Mouse (Mus musculus): ENCODE measurements around the gene Hist2h3c2.
"Not testable (repeated sequence)": the region's sequence is repeated elsewhere in the genome, so short reads cannot be mapped to it uniquely, and the experiment has no call there.

Hist2h3c2 gene

DNA sequence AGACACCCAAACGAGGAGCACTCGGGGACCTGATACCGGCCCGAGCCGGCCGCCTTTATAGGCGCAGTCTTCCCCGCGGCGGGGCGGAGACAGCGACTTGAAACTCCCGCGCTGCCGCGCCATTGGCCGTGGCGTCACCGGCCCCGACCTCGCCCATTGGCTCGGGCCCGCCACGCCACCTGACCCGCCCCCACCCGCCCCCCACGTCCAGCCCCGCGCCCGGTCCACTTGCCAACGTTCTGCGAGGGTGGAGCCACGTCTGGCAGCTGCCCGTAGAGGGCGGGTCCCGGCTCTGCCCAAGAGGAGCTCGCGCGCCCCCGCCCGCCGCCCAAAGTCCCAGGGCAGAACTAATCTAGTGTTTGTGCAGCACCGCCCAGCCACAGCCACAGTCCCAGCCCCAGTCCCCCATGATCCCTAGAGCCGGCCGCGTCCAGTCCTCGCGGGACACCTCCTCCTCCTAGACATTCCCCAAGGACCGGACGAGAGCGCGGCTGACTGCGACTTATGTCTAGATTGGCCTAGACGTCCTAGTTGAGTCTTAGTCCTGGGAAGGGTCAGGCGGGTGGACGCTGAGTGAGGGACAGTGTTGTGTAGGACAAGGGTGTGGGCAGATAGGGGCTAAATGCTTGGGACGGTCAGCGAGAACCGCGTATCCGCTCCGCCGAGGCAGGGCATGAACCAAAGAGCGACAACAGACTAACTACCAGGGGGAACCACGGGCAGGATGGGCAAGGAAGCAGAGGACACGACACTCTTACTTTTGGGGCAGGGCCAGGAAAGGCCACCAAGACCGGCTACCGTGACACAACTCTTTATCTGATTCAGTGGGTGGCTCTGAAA lies at the start of gene Hist2h3c2:
Gene Hist2h3c2 (minus strand): TSS at position 174 of the 840 bp plus-strand sequence.
- DNase-seq (ENCODE audit: low spot score): not testable (repeated sequence)

DNA sequence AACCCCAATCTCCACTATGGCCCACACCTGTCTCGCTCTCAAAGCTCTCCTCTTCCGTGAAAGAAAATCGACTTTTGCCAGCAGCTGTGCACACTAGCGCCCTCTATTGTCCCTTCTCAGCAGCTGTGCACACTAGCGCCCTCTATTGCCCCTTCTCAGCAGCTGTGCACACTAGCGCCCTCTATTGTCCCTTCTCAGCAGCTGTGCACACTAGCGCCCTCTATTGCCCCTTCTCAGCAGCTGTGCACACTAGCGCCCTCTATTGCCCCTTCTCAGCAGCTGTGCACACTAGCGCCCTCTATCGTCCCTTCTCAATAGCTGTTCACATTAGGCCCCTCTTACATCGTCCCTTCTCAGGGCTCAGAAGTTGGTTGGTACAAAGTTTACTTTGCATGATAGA lies 48.4 kb upstream of the Hist2h3c2 start:
- not testable (repeated sequence) for DNase-seq (ENCODE audit: low spot score)

GRCm38 (mm10) chr3:96284457-96284856 lies 45.5 kb upstream of the Hist2h3c2 start:
- DNase-seq (ENCODE audit: low spot score): no peak

- no peak for DNase-seq (ENCODE audit: low spot score)
These were observed 41.7 kb upstream of the Hist2h3c2 start for GRCm38 (mm10) chr3:96280660-96281059.

DNA sequence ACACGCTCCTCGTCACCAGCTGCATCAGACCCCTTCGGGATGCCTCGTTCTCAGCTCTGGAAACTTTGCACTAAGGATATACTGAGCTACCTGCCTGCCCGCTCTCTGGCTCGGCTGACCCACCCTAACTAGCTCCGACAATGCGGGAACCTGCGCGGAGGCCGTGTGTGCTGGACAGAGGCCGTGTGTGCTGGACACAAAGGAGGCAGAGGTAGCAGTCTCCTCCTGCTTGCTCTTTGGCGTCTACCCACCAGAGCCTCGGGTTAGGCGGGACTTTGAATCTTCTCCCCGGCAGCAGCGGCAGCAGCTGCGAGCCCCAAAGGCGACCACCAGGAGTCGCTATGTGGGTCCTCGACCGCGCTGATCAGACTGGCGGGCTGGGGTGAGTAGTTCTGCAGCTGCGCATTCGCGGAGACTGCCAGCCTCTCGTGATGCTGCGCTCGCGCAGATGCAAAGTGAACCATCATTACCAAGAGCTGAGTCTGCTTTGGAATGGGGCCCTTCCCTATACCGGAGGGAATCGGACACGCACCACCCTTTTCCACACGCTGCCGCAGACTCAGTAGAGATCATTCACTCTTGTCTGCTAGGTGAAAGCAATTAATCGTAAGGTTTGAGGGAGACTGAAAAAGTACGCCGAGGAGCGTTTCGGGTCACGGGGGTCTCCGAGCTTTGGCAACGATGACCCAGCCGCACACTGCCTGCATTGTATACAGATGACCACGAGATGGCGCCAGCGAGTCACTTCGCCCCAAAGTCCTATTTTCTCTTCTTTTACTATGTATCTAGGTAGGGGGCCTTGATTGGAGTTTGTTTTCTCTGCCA lies 39.1 kb upstream of the Hist2h3c2 start:
- DNase-seq (ENCODE audit: low spot score): peak; percentile 85

DNA sequence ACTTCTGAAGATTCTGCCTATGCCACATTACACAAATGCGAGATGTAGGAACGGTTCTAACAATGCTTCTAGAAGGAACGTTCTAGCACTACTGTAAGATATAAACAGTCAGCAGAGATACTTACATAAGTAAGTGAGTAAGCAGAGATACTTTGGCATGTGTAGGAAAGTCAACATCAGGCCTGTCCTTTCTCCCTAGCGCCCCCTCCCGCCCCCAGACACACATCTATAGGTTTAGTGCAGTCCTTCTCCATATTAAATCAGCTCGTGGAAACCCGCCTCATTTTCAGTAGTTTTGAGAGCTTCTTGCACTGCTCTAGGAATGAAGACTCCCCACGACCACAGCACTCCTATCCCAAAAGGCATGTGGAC lies 38.5 kb upstream of the Hist2h3c2 start:
- DNase-seq (ENCODE audit: low spot score): peak; percentile 30

GRCm38 (mm10) chr3:96273591-96274465 lies 34.9 kb upstream of the Hist2h3c2 start:
- DNase-seq (ENCODE audit: low spot score): no peak

GRCm38 (mm10) chr3:96269511-96270474 lies 30.9 kb upstream of the Hist2h3c2 start, which contains the start of gene Hist2h2bb:
TSS of gene Hist2h2bb (plus strand) at chr3:96269752.
- DNase-seq (ENCODE audit: low spot score): peak; percentile 63

DNA sequence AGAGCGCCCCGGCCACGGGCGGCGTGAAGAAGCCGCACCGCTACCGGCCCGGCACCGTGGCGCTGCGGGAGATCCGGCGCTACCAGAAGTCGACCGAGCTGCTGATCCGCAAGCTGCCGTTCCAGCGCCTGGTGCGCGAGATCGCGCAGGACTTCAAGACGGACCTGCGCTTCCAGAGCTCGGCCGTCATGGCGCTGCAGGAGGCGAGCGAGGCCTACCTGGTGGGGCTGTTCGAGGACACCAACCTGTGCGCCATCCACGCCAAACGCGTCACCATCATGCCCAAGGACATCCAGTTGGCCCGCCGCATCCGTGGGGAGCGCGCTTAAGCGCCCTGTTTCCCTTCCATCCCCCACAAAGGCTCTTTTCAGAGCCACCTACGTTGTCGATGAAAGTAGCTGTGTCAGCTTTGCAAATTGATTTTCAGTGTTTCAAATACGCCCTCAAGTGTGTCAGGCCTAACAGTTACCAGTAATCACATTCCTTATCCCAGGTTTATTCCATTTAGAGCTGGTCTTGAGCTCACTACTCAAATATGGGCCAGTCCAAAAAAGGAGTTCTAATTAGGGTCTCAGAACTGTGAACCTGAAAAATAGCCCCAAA lies 29.9 kb upstream of the Hist2h3c2 start:
- DNase-seq (ENCODE audit: low spot score): not testable (repeated sequence)

DNA sequence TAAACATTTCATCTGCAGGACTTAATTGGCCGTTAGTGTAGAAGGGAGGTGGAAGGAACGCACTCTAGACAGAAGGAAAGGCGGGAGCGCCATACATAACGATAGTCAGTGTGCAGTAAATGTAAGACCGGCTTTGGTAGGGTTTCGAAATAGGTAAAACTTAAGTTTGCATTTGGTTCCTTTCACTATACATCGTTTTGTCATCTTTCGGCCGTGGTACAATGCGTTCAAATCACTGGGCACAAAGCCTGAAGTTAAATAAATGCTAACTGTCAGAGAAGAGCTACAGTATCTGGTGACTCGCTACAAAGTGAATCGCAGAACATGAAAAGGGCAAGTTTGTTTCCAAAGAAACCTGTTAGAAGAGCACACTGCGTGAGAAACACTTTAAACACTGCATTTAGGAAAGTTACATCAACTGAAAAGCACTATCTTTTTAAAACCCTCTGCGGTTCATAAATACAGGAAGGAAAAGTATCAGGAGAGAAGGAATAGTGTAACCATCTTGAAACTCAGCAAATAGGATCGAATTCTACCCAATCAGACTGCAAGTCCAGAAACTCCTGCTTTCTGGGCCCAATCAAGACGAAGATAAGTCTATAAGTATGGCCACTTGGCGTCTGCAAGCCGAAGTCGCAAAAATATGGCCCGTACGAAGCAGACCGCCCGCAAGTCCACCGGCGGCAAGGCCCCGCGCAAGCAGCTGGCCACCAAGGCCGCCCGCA lies 29.3 kb upstream of the Hist2h3c2 start, which contains the start of gene Hist2h3b:
Gene Hist2h3b (plus strand): TSS at position 604 of the 725 bp plus-strand sequence.
- peak; percentile 67 for DNase-seq (ENCODE audit: low spot score)

DNA sequence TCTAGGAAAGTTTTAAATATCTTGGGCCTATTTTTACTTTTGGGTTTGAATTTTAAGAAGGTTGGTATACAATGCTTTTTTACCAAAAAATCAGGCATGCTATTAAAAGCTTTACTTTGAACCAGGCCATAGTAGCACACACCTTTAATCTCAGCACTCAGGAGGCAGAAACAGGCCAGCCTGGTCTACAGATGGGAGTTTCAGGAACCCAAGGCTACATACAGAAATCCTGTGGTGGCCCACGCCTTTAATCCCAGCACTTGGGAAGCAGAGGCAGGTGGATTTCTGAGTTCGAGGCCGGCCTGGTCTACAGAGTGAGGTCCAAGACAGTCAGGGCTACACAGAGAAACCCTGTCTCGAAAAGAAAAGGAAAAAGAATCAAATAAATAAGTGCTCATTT lies 28.6 kb upstream of the Hist2h3c2 start:
- DNase-seq (ENCODE audit: low spot score): no peak

DNA sequence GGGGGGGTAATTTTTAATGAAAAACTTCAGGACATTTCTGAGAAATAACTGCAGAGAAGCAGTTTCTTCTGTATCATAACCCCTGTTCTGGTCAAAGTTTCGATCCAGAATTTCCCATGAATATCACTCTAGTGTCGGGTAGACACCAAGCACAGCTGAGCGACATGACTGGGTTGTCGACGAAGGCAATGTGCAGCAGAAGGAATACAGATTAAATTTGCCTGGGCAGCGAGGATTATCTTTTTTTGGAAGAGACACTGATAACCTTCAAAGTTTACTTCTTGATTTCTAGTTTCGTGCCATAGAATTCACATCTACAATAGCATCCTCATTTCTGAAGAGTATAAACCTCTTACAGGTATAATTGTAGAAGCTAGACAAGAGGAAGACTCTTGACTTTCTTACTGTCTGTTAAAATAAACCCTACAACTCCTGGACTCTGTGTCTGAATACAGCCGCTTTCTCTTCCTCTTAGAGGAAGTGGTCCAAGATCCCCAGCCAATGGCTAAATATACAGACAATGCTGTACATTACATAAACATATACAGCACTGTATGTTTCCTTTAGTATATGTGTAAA lies 27.3 kb upstream of the Hist2h3c2 start:
- no peak for DNase-seq (ENCODE audit: low spot score)

DNA sequence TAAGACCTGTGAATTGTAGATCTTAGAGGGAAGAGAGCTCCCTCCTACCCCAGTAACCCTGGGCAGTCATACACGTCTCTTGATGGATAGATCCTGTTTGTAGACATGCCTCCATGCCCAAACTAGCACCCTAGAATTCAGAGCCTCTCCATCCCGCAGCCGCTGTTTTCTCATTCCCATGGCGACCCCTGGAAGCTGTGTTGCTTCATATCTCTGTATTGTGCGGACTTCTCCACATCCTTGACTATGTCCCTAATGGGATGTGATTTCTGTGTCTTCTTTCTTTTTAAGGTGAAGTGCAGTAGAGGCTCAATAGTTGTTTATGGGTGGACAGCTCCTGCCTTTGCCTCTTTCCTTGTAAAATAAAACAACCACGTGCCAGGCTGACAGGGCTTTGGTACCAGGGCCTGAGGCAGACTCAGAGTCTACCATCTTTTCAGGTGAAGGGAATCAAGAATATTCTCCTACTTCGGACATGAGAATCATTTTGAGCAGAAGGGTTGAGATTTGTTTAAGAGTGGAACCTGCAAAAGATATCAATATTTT lies 25.6 kb upstream of the Hist2h3c2 start:
- DNase-seq (ENCODE audit: low spot score): no peak

DNA sequence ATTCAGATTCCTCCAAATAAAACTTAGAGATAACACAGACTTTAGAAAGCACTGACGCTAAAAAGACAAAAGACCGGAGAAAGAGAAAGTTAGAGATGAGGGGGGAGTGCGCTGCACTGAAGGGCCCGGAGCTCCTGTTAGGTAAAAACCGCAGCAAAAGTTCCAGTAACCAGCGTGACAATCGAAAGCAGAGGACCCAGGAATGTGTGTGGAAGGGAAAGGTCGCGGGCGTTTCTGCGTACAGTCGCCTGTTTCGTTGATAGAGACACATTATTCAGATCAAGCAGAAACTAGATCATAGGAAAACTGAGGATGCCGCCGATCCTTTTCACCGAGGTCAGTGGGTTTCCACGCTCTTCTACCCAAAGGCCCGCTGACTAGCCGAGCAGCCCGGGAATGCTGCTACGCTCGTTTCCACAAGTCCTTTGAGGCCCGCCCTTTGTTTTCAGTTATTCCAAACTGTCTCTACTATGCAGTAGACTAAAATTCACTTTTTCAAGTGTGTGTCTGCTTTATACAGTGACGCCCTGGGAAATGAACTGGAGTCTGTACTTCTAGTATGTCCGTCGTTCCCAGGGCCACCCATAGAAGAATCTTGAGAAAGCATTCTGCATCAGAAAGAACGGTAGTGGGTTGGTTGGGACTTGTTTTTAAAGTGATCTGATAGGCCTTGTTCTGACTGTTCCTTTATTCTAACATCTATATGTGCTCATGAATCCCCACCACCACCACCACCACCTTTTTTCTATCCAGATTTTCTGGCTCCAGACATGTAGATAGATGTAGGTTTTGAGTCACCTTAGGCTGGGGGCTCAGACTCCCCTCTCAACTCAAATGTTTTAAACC lies 24.9 kb upstream of the Hist2h3c2 start:
- DNase-seq (ENCODE audit: low spot score): peak; percentile 44

DNA sequence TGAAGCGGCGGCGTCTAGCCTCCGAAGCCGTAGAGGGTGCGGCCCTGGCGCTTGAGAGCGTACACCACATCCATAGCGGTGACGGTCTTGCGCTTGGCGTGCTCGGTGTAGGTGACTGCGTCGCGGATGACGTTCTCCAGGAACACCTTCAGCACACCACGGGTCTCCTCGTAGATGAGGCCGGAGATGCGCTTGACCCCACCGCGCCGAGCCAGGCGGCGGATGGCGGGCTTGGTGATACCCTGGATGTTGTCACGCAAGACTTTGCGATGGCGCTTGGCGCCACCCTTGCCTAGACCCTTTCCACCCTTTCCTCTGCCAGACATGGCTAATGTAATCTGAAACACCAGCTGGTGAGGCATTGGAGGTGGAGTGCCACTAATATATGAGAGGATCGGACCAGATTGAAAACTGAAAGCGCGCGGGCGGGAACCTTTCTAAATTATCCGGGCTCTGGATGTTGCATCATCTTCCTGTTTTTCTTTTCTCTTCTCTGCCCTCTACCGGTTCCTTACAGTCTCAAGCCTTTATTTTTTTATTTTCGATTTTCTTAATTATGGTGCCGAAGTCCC lies 24.1 kb upstream of the Hist2h3c2 start, which contains the start of gene Hist2h4:
Gene Hist2h4 (minus strand): TSS at position 333 of the 572 bp plus-strand sequence.
- DNase-seq (ENCODE audit: low spot score): peak; percentile 94

DNA sequence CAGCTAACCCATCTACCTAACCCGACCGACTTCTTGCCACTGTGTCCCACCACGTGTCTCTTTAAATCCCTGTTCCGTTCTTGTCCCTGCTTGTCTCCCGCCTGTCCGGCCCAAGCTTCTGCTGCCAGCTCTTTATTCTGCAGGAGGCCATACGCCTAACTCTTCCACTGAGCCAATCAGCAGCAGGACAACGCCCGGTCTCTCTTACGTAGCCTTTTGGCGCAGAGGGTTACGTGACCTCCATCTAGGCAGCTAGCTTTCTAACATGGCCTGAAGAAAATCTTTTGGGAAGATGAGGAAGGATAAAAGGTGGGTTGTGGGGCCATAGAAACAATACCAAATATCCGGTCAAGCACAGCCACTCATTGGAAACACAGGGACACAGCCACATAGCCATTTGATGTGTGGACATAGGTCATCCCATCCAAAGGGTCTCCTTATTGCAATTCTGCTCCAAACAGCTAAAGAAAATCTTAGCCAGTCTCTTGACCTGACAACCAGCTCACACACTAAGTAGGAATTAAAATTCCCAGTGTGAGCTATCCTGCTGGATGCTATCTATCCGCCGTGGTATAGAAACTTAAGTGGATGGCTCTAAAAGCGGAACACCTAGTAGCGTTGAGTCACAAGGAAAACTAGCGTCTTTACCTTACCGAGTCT lies 23.4 kb upstream of the Hist2h3c2 start:
- DNase-seq (ENCODE audit: low spot score): peak; percentile 68

DNA sequence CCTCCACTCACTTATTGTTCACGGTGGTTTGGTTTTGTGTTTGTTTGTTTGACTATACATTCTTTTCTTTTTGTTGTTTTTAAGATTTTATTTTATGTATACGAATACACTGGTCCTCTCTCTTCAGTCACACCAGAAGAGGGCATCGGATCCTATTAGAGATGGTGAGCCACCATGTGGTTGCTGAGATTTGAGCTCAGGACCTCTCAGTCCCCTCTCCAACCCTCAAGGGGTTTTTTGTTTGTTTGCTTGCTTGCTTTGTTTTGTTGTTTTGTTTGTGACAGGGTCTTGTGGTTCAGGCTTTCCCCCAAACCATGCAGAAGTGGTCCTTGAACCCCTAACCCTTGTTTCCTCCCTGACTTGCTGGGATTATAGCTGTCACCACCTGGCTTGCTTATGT lies 22.7 kb upstream of the Hist2h3c2 start:
- DNase-seq (ENCODE audit: low spot score): no peak

Data from urinary bladder, postnatal 25 days (tissue).